Mouse (Mus musculus) thymus, adult 2 months (tissue): Measurements from ENCODE around the gene Atxn10. TPM values are rescaled to one million over a fixed set of nuclear protein-coding genes. Genes with fewer than 3 reads are reported as not detected.

Experiments
- DNase-seq: peaks from one replicate; pipeline ENCODE4 v3.0.0; 2021
- H3K27ac ChIP-seq: fragments of 200-500 bp; 2 replicates; pipeline ENCODE4 v1.5.1; 2012; ENCODE audit warnings: low read length, control low read depth; ENCODE audit not compliant: control insufficient read depth, insufficient read depth
- H3K27me3 ChIP-seq: fragments of 200-500 bp; 2 replicates; pipeline ENCODE4 v1.6.1; 2012; ENCODE audit warnings: mild to moderate bottlenecking, low read length, moderate library complexity, mixed read lengths; ENCODE audit not compliant: control insufficient read depth, insufficient read depth
- H3K36me3 ChIP-seq: fragments of 200-500 bp; 2 replicates; pipeline ENCODE4 v1.6.1; 2012; ENCODE audit warnings: mild to moderate bottlenecking, low read length, moderate library complexity; ENCODE audit not compliant: control insufficient read depth, insufficient read depth
- H3K4me1 ChIP-seq: fragments of 200-500 bp; replicated peaks from 2 replicates; pipeline ENCODE4 v1.6.1; 2012; ENCODE audit warnings: low read length; ENCODE audit not compliant: control insufficient read depth, insufficient read depth
- H3K4me3 ChIP-seq: fragments of 200-500 bp; 2 replicates; pipeline ENCODE4 v1.5.1; 2012; ENCODE audit warnings: mild to moderate bottlenecking, low read length, control low read depth, moderate library complexity; ENCODE audit not compliant: control insufficient read depth, insufficient read depth
- CTCF ChIP-seq: fragments of 200-500 bp; IDR thresholded peaks from 2 replicates; pipeline ENCODE4 v1.5.1; 2012; ENCODE audit warnings: mild to moderate bottlenecking, control low read depth, low read length, moderate library complexity, borderline replicate concordance; ENCODE audit not compliant: control insufficient read depth, poor library complexity, insufficient read depth; ENCODE audit errors: extremely low read depth
- POLR2A ChIP-seq: fragments of 200-500 bp; IDR thresholded peaks from 2 replicates; pipeline ENCODE4 v1.6.1; 2012; ENCODE audit warnings: mild to moderate bottlenecking, low read length, control low read depth, moderate library complexity; ENCODE audit not compliant: control insufficient read depth, poor library complexity, insufficient read depth; ENCODE audit errors: extremely low read depth
- WGBS: fragments of 180-500 bp; shearing (Covaris S2); methylation state at CpG from one replicate; pipeline ENCODE4 v1.1.7; 2018; 5-methylcytosine and 5-hydroxymethylcytosine counted together
- polyA plus RNA-seq: library from polyadenylated mRNA; depleted of rRNA; stranded (reverse); fragments of >200 nt; gene quantifications from 2 replicates; pipeline ENCODE4 v1.2.3, GENCODE M21; 2012

Gene Atxn10
- polyA plus RNA-seq, 1 experiment = 112 TPM

- DNase-seq = no peak
- no peaks in the 10 kb centered on the region for H3K27me3 ChIP-seq
- no peaks in the 10 kb centered on the region for H3K4me1 ChIP-seq
- H3K27ac ChIP-seq = no peak overlapping the region
- H3K4me3 ChIP-seq = no peak overlapping the region
- TF ChIP-seq POLR2A (no peak), CTCF (no peak)
- 98% methylated on average over 4 of the region's 4 CpGs for WGBS
- peaks cover 18% of the 10 kb centered on the region for H3K36me3 ChIP-seq
Measured at GRCm38 (mm10) chr15:85357465-85358225, 21.6 kb downstream of the Atxn10 start.

DNA sequence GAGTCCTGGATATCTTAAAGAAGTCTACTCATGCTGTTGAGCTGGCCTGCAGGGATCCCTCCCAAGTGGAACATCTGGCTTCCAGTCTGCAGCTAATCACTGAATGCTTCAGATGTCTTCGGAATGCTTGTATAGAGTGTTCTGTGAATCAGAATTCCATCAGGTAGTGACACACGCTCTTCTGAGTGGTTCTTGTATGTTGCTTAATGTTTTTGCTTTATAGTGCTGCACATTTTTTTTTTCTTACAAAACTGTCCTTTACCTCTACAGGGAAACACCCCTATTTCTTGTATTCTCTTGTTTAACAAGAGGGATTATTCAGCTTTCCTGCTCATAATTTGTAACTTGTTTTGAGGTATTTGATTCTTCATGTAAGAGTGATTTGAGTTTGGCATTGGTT, 23.4 kb downstream of the Atxn10 start:
- TF ChIP-seq CTCF = no peak
- TF ChIP-seq POLR2A = no peak
- Histone ChIP-seq H3K36me3 (peaks cover 22% of the 10 kb centered on the region), H3K27ac (no peak overlapping the region), H3K4me3 (no peak overlapping the region), H3K27me3 (no peaks in the 10 kb centered on the region), H3K4me1 (no peaks in the 10 kb centered on the region)
- whole genome bisulfite sequencing = 100% methylated on average over 2 of the region's 2 CpGs
- DNase-seq = no peak

DNA sequence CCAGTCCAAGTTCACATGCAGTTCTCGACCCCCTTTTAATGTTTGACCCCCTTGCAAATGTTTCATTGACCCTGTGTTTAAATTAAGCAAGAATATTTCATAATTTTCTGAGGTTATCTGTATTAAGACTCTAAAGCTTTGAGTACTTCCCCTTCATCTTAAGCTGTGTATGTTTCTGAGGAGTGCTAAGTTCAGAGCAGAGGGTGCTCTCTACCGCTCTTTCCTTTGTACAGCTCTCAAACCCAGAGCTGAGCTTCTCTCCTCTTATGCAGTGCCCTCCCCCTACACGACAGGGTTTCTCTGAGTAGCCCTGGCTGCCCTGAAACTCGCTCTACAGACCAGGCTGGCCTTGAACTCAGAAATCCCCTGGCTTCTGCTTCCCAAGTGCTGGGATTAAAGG, 23.9 kb downstream of the Atxn10 start:
- H3K36me3 ChIP-seq = peaks cover 27% of the 10 kb centered on the region
- H3K27ac ChIP-seq = no peak overlapping the region
- 94% methylated on average over 4 of the region's 4 CpGs for WGBS

GRCm38 (mm10) chr15:85364366-85364765, 28.3 kb downstream of the Atxn10 start:
- no peak overlapping the region for H3K27ac ChIP-seq
- TF ChIP-seq CTCF (no peak), POLR2A (no peak)
- H3K4me3 ChIP-seq = no peak overlapping the region
- WGBS = 97% methylated on average over 3 of the region's 3 CpGs
- no peaks in the 10 kb centered on the region for H3K4me1 ChIP-seq
- no peak for DNase-seq
- no peaks in the 10 kb centered on the region for H3K27me3 ChIP-seq
- H3K36me3 ChIP-seq = peaks cover 45% of the 10 kb centered on the region

More for the DNA sequence above, 23.9 kb downstream of the Atxn10 start:
- no peak for DNase-seq
- H3K4me3 ChIP-seq = no peak overlapping the region
- no peaks in the 10 kb centered on the region for H3K27me3 ChIP-seq
- TF ChIP-seq POLR2A = no peak
- TF ChIP-seq CTCF = no peak
- no peaks in the 10 kb centered on the region for H3K4me1 ChIP-seq

GRCm38 (mm10) chr15:85366938-85367337, 30.9 kb downstream of the Atxn10 start:
- WGBS = 95% methylated on average over 5 of the region's 5 CpGs
- Histone ChIP-seq H3K36me3 (peaks cover 36% of the 10 kb centered on the region), H3K4me3 (no peak overlapping the region), H3K4me1 (no peaks in the 10 kb centered on the region), H3K27ac (no peak overlapping the region), H3K27me3 (no peaks in the 10 kb centered on the region)
- TF ChIP-seq CTCF (no peak), POLR2A (no peak)
- no peak for DNase-seq

GRCm38 (mm10) chr15:85369765-85370164, 33.7 kb downstream of the Atxn10 start:
- no peak overlapping the region for H3K4me3 ChIP-seq
- 84% methylated on average over 3 of the region's 3 CpGs for WGBS
- TF ChIP-seq POLR2A = no peak
- no peak for TF ChIP-seq CTCF
- no peak for DNase-seq
- H3K4me1 ChIP-seq = no peaks in the 10 kb centered on the region
- no peaks in the 10 kb centered on the region for H3K27me3 ChIP-seq
- H3K27ac ChIP-seq = no peak overlapping the region
- peaks cover 22% of the 10 kb centered on the region for H3K36me3 ChIP-seq
